Mouse (Mus musculus) ovary, postnatal 14 days (tissue): Measurements from ENCODE around the gene Mipol1.

Source experiments
- DNase-seq: peaks from one replicate; pipeline ENCODE4 v3.0.0; 2022; ENCODE audit warnings: low spot score

Gene Mipol1

DNA sequence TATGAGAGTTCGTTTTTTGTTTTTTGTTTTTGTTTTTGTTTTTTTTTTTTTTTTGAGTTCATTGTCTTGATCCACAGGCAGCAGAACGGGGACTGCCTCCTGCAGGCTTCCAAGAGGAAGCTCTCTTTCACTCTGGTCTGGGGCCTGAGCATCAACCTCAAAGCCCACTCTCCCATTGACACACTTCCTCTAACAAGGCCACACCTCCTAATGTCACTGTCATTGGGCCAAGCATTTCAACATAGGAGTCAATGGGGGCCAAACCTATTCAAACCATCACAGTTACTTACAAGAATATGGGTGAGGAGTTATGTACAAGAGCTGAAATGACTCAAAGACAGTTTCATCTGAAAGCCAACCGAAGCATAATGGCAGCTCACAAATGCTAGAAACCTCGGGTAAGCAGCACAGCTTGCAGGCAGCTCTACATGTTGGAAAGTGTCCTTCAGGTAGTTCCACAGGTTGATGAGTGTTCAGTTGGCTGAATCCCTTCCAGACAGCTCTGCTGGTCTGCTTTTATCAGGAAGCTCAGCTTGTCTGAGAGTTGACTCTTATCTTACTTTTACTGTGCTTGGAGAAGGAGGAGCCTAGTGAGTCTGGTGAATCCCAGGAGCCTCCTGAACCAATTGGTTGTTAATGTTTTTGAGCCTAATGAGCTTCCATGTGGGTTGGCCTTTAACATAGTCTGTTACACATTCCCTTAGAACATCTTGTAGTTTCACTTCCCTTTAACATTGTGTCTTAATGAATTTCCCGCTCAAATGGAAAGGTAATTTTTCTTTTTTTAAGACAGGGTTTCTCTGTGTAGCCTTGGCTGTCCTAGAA is 13.7 kb downstream of the Mipol1 start:
- DNase-seq = no peak

DNA sequence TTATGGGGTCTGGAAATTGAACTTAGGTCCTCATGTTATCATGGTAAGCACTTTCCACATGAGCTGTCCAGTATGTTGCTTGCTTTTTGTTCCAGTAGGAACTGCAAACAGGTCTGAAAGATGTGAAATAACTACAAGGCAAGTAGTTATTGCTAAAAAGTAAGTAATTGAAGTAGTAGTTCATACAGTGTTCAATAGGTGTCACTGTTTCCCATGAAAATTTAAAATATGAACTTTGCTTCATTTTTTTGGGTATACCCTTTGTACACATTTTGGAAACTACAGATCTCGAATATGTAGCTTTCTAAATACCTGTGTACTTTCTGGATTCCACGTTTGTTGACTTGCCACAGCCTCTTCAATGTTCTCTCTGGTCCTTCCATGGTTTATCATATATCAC is 28.3 kb downstream of the Mipol1 start:
- DNase-seq = no peak

DNA sequence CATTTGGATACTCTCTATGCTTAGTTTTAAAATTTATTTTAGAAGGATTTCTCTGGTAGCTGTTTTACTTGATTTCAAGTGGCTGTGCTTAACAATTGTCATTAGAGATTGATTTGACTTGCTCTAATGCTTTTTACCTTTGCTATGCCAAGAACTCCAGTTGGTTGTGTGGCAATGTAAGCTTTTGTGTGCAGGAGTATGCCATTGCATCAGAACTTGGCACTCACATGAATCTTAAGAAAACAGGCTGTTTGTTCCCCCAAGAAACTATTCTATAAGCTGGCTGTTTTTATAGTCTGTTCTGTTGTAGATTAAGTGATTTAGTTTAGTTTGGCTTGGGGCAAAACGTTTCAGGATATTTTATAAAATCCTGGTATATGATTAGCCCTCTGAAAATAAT is 45.2 kb downstream of the Mipol1 start:
- no peak for DNase-seq

DNA sequence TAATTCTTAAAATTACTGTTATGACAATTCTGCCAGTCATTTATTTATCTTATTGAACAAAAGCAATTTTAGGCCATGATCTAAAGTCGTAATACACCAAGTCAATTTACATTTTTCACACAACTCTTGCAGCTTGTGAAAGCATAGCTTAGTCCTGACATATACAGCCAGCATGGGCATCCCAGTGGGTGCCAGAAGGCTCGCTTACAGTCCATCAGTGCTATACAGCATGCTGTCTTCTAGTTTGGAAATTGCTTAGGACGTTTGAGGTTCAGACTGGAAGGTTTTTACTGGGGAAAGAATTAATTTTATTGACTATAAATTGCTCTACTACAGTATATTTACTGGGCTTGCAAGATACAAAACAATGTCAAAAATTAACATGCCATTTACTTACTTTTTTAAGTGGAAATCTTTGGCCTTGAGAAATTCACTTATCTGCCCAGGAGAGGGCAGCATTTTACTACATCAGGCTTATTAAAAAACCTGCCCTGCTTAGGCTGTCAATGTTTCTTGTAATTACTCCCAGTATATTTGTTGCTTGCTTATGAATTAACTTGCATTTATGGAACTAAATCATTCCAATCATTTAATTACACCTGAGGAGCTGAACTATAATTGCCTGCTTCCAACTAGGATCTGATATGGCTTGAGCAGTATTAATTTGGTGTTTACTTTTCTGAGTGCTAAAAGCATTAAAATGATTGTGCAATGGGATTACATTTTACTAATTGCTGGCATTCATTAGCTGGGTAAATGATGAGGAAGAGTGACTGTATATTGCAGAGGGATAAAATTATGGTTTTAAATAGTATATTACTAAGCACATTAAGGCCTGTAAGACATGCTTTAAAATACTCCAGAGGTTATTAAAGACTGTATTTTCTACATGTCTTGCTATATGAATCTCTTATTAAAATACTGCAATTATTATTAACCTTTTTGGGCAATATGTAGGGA is 51.2 kb downstream of the Mipol1 start:
- no peak for DNase-seq

DNA sequence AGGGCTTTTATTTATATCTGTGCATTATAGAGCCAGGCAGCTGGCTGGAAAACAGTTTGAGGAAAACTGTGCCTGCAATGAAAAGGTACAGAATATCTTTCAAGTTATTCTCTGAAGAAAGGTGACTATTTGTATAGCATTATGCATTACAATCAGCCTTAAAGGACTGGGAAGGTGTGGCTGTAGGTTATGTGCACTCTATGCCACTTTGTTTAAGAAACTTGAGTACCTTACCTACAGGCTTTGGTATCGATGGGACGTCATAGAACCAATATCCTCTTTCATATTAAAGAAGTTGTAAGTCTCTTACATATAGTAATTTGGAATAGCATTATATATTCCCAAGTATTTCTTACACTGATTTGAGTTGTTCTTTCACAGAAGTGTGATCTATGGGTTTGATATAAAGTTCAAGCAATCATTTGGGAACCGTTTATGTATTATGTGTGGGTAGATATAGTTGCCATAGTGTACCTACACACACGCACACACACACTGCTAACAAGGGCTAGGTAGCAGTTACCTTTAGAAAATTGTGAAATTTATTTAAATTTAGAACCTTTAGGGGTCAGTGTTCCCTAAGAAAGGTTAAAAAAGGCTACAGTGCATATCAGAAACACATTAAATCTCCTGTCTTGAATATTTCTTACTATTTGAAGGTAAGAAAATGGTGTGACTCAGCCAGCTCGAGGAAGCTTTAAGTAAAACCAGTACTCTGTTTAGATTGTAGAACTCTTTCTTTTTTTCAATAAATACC is 55.3 kb downstream of the Mipol1 start:
- DNase-seq = no peak

DNA sequence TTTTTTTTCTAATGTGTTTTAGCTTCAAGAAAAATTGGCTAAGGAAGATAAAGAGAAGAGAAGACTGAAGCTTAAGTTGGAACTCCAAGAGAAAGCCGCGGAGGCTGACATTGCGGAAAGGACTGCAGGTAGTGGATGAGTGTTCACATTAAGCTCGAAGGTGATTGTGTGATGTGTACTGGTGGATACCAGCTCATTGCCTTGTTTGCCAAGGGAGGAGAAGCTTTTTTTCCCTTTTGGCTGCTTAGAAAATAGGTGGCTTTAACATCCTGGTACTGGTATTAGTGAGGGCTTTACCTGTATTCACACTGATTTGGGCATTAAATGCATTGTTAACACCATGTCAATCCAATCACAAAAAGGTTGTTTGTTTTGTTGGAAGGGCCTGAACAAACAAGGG is 77.1 kb downstream of the Mipol1 start:
- DNase-seq = no peak

DNA sequence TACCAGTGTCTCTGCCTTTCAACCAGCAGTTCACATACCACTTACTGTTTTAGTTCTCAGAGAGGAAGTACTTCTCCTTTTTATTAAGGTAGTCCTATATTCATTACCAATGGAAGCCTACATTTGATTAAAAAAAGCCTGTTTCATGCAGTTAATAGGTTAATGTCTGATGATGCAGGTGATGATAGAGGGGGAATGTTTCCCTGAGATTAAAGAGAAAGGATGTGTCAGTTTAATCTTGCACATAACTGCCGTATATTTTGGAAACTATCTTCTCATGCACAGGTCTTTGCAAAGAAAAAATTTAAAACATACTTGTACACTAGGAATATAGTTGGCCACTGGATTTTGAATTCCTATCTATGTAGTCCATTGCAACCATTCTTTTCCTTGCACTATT is 77.5 kb downstream of the Mipol1 start:
- no peak for DNase-seq

DNA sequence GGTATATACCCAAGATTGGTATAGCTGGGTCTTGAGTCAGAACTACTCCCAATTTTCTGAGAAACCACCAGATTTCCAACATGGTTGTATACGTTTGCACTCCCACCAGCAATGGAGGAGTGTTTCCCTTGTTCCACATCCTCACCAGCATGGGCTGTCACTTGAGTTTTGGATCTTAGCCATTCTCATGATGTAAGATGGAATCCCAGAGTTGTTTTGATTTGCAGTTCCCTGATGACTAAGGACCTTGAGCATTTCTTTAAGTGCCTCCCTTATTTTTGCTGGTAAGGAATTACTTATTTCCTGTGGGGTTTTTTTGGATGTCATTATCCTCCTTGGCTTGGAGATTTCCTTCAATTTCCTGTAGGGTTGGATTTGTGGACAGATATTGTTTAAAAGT is 108.8 kb downstream of the Mipol1 start:
- no peak for DNase-seq

DNA sequence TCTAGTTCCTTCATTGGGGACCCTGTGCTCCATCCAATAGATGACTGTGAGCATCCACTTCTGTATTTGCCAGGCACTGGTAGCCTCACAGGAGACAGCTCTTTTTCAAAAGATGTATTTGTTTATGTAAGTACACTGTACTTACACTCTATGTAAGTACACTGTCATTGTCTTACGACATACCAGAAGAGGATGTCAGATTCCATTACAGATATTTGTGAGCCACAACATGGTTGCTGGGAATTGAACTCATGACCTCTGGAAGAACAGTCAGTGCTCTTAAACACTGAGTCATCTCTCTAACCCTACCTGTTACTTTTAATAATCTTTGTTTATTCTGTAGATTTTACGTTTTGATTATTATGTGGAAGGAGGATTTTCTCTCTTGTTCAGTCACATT is 109.9 kb downstream of the Mipol1 start:
- DNase-seq = no peak

DNA sequence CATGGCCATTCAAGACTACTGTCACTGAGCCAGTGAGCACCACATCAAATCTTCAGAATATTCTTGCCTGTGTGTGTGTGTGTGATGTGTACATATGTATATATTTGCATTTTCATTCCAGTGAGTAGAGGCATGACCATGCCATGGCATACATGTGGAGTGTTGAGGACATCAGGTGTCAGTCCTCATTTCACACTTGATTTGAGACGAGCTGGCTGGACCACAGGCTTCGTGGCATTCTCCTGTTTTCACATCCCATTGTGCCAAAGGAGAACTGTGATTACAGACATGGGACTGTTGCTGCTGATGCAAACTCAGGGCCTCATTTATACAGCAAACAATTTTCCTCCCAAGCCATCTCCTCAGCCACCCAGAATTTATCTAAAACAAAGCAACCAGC is 132.5 kb downstream of the Mipol1 start:
- no peak for DNase-seq

DNA sequence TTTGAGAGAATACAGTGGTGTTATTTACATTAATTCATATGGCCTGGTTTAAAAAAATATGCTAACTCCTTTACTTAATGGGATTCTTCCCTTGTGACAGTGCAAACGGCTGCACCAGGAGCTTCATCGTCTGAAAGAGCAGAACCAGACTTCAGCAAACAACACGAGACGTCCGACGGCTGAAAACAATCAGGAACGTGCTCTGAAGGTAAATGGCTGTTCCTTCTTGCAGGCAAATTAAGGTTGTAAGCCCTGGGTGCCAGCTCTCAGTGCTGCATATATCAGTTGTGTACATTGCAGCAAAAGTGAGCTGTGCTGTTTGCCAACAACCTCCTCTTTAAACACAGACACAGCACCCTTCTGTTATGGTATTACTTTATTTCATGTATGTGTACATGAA is 133.8 kb downstream of the Mipol1 start:
- DNase-seq = no peak

DNA sequence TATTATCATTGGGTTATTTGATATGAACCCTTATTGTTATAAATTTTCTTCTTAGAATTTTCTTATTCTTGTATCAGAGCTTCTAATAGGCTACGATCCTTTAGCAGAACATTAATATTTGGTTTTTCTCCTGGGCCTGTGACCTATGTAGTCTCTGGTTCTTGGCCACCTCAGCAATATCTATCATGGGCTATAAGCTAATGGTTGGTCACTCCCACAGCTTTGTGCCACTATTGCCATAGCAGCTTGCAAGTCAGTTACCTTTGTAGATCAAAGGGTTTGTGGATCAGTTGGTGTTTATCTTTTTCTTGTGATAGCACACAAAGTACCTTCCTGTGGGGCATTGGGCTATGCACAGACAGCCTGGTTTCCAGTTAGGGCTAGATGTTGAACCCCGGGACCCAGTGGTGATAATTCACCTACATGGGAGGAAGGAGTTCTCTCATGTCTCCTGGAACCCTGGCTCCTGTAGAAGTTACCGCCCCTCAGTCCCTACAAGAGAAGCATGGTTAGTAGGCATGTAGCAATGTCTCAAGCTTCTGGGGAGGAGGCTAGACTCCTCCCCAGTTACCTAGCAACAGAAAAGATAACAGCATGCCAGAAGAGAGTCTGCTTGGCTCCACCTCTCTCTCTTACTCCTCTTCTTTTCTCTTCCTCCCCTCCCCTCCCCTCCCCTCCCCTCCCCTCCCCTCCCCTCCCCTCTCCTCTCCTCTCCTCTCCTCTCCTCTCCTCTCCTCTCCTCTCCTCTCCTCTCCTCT is 141.7 kb downstream of the Mipol1 start:
- no peak for DNase-seq

DNA sequence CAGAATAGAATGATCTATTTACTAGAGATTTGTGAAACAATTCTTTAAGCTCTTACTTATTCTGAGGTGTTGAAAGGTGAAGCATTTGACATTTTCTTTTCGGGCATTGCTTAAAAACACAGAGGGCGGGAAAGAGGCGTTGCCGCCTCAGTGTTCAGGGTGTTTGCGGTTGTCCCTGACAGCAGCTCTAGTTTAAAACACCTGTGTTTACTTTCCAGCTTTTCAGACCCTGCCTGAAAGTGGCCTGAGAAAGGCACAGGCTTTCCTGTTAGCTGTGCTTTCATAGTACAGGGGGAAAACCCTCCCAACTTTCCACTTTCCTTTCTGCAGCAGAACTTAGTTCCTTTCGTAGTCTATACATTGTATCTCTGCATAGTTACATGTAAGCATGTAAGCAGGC is 152.6 kb downstream of the Mipol1 start:
- no peak for DNase-seq

DNA sequence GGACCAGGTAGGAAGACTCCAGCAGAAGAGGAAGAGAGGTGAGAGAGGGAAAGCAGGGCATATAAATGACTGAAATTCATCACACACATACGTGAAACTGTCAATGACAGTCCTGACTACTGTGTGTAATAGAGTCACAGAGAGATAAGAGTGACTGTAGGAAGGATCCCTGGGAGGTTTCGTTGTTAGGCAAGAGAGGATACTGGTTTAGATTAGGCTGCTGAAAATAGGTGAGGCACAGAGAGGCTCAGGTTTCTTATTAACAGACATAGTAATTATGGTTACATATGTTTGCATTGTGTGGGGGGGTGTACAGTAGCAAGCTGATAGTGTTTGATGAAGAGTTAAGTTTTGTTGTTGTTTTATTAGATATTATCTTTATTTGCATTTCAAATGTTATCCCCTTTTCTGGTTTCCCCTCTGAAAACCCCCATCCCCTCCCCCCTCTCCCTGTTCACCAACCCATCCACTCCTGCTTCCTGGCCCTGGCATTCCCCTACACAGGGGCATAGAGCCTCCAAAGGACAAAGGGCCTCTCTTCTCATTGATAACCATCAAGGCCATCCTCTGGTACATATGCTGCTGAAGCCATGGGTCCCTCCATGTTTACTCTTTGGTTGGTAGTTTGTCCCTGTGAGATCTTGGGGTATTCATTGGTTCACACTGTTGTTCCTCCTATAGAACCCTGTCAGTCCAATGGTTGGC is 157.5 kb downstream of the Mipol1 start:
- no peak for DNase-seq

DNA sequence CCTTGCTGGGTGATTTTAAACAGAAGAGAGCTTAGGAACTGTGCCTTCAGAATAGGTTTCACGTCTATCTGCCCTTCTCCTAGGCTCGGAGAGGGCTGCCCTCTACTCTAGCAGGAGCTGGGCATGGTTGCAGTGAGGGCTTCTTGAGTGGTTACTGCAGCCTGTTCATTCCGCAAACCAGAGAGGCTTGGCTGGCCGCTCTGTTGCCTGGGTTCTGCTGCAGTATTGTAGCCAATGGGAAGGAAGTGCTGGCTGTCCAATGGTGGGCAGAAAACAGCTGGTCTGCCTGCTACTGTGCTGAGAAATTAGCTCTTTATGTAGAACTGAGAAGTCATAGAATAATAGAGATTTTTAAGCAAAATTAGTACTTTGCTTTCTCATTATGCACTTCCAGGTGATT is 169.3 kb downstream of the Mipol1 start:
- DNase-seq = no peak

DNA sequence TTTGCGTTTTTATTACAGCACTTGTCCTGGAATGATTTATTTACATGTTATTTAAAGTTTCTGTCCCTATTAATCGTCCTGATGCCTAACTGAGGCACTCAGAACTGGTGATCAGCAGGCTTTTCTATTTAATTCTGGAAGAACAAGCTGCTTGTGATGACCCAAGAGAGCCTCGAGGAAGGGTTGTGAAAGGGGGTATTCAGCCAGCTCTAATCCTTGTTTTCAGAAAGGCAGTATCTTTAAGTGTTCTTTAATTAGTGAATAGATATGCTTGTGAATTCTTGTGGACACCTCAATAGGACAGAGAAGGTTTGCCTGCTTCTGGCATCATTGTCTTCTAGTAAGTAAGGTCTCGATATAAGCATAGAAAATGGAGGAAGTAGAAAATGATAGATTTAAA is 170.0 kb downstream of the Mipol1 start:
- no peak for DNase-seq

DNA sequence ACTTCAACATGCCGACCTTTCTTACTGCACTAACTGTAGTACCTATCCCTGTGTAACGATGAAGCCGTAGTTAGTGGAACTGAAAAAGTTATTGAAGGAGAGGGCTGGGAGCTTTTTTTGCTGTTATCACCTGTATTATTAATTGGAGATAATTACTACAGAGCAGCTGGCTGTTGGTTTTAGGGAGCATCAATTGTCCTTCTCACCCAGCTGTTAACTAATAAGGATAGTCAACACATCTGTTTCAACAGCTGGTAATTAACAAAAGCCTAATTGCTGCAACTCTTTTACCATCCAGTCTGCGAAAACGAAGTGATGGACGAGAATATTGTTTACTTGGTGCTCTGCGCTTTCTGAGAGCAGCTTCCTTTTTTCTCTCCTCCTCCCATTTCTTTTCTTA is 170.9 kb downstream of the Mipol1 start:
- no peak for DNase-seq

DNA sequence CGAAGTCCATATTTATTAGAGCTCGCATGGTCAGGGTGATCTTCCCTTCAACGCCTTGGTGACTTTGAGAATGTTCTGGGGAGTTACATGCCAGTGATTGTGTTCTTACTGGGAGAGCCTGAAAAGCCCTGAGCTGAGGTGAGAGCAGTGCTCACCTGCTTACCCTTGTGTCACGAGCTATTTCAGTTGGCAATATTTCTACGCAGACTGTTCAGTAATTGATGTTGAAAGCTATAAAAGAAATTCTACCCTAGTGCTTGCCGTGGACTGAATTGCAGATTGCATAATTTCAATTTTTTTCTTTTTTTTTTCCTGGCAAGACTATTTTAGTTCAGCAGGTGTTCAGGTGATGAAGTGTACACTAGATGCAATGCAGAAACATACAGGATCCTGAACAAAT is 172.1 kb downstream of the Mipol1 start:
- no peak for DNase-seq

DNA sequence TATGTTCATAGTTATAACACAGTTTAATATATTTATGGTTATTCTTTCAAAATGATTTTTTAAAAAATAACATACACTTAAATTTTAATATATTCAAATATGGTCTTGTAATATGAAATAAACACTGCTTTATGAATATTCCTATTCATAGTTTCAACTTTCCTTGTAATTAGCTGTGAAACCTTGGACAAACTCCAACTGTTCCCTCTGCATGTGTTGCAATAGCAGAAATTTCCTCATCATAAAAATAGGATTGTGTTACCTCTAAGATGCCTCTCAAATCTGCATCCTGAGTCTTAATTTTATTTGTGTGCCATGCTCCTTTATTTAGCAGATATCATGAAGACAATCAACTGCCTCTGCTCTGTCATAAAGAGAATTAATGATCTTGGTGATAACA is 179.7 kb downstream of the Mipol1 start:
- DNase-seq = no peak

DNA sequence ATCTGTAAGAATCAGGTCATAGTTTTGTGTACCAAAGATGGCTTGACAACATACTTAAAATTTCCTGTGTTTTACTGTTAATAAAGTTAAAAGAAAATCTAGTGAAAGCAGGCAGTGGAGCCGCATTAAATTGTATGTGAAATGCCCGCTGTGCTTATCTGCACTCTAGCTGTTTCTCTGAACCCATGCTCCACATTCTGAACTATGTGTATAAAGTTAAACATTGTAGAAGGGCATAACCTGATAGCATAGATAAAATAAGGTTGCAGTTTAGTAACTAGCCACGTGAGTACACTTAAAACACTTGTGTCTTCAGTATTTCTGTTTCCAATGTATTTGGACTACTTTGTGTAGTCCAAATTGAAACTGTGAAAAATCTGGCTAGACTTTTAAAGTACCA is 183.6 kb downstream of the Mipol1 start:
- DNase-seq = no peak

DNA sequence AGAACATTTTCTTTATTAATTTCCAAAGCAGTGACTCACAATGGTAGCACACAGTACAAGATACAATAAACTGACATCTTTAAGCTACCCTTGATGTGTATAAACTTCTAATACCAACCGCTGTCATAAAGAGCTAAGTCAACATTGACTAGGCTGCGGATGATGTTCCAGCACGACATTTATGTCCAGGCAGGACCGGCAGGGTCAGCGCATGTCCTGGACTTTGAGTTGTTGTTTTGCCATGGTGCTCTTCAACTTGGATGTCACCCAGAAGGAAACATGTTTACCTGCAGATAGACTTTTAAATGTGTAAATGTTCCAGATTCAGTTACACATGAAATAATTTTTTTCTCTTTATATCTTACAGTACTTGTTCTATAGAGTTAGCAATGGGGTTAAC is 194.7 kb downstream of the Mipol1 start:
- no peak for DNase-seq
